Mouse (Mus musculus) spleen, postnatal 14 days (tissue): Measurements from ENCODE around the gene Dgkz.

Experiments
- DNase-seq, 2 experiments: peaks; one replicate each; pipeline ENCODE4 v3.0.0; 2021 to 2022; ENCODE audit warnings: low spot score in 2 of 2

Gene Dgkz

GRCm38 (mm10) chr2:91996006-91996405 lies 20.3 kb upstream of the Dgkz start:
- no peak for DNase-seq

DNA sequence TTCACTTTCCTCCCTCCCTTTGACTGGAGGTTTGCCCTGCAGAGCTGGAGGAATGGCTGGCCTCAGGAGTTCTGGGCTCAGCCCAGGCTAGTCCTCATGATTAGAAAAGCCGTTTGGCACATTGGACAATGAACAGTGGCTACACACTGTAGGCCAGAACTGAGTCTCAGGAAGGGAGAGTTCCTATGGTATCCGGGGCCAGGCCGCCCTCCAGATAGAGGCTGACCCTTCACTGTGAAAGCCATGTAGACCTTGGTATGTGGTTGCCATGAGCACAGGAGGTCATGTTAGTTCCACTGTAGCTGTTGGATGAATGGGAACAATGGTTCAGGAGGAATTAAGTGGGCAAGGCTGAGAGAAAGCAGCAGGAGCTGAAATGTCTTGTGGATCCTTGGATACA lies 17.7 kb upstream of the Dgkz start:
- no peak for DNase-seq

DNA sequence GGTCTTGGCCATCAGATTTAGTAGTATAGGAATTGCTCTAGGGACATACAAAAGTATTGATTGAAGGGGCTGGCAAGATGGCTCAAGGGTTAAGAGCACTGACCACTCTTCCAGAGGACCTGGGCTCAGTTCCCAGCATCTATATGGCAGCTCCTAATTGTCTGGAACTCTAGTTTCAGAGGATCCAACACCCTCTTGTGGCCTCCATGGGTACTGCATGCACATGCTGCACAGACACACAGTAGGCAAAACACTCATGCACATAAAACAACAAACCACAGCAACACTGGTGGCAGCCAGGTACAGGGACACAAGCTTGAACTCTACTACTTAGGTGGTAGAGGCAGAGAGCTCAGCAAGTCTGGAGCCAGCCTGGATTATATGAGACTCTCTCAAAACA lies 14.1 kb upstream of the Dgkz start:
- DNase-seq: no peak

DNA sequence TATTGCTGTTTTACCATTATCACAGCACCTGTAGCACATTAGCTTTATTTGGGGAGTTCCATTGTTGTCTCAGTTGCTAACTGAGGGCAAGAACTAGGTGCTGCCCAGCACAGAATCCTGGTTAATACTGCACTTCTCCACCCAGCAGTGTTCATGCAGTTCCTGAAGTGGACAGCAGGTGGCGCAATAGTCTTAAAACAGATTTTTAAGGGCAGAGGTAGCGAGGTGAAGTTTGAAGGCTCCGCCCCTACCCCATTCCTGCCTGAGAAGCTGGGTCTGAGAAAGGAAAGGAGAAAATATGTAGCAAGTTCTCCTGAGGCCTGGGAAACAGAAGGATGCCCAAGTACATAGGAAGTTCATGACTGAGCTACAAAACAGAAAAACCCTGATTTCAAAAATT lies 11.9 kb upstream of the Dgkz start:
- DNase-seq: peak; percentile 59 to 79

GRCm38 (mm10) chr2:91986071-91986470 lies 10.4 kb upstream of the Dgkz start:
- DNase-seq: no peak

DNA sequence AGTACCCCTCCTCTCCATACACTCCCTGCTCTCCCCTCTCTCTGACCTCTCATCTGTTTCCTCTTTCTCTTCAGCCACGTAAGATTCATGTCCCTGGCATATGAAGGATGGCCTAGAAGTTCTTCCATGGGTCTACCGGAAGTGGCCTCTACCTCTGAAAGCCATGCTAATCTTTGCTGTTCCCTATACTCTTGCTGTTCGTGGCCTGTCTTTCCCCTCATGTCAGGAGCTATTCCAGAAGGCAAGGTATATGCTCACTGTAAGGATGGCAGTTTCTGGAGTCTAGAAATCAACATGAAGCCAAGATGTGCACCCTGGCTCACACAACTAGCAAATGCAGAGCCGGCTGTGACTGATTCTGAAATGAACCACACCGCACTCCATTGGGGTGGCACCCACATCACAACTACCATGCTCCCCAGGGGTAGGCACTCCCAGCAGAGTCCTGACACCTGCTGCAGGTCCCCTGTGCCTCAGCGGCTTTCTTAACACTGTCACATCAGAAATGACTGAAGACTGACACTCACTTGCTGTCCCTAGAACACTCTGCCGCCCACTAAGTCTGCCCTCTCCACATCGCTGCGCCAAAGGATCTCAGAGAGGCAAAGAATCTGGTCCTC lies 9.4 kb upstream of the Dgkz start:
- no peak for DNase-seq

GRCm38 (mm10) chr2:91984439-91984838 lies 8.8 kb upstream of the Dgkz start:
- DNase-seq: peak in 1 of 2 experiments; percentile 49

GRCm38 (mm10) chr2:91980830-91981229 lies 5.2 kb upstream of the Dgkz start:
- no peak for DNase-seq

GRCm38 (mm10) chr2:91980245-91980644 lies 4.6 kb upstream of the Dgkz start:
- no peak for DNase-seq

- no peak for DNase-seq
Observed at GRCm38 (mm10) chr2:91978547-91978946, 2.9 kb upstream of the Dgkz start.

GRCm38 (mm10) chr2:91977960-91978359 lies 2.3 kb upstream of the Dgkz start:
- DNase-seq: no peak

DNA sequence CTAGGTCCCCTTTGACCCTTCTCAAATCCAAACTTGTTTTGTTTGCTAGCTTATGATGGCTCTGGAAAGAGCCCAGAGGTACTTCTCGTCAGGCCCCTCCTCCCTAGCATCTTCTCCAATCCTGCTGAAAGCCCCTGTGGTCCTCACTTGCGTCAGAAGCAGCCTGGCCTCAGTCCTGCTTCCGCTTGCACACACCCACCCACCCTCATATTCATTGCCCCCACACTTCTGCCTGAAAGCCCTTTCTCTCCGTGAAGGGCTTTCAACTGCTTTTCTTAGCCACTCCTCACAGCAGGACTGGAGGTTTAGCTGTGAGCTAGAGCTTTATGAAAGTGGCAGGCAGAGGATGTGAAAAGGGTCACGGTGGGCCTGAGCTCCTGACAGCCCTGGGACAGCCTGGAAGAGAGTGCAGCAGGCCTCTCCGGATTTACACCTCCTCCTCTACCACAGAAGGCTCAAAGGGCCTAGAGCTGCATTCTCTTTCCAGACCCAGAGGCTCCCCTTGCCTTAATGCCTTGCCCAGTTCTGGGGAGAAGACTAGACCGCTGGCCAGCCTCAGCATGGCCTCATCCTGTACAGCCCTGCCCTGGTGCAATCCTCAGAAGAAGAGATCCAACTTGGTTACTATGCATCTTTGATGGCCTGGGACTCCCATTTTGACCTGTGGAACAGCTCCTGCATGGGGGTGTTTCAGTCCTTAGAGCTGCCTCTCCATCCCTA lies 2.1 kb downstream of the Dgkz start:
- no peak for DNase-seq

DNA sequence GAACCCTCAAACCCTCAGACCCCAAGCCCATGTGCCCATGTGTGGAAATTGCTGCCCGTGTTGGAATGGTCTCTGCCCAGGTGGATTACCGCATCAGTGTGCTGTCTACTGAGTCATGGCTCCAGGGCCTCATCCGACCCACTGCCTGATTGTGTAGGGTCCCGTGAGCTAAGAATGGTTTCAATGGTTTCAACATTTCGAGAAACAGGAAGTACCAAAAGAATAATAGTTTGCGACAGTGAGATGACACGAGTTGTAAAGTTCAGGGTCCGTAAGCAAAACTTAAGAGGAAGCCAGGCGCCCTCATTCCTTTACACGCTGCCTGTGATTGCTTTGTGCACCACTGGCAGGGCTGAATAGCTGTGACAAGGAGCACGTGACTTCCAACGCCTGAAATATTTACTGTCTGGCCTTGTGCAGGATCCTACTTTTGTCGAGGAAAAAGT lies 3.5 kb downstream of the Dgkz start:
- no peak for DNase-seq

DNA sequence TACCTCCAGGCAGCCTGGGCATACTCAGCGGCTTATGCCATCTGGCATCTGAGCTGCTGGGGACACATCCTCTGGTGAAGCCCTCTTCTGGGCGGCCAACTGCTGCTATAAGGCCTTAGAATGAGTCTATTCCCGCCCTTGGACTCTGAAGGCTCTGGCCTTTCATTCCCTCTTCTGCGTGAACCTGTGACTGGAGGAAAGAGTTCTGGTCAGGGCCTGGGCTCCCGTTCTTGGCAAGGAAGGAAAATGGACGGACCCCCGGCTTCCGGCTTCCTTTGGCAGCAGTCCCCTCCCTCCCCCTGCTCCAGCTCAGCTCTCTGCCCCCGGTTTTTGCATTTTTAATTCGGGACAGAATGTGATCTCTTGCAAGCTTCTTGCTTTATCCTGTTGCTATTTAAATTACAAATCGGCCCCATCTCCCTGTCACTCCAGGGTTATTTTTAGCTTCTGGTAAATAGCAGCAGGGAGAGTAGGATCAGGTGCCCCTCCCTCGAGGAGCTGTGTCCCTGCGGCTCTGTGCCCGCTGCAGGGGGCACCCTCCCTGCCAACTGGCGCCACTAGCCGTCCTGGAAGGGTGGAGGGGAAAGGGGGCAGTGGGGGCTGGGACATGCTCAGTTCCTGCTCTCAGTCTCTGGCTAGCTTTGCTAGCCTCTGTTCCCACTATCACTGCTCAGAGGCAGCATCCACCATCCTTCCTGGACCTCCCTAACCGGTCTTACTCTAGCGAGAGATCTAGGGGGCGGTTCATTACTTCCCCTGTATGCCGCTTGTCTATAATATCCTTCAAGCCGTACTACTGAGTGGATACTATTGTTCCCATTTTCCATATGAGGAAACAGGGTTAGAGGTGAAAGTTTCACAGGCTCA lies 4.2 kb downstream of the Dgkz start:
- no peak for DNase-seq

- no peak for DNase-seq
Observed at GRCm38 (mm10) chr2:91967962-91968361, 7.7 kb downstream of the Dgkz start.

- DNase-seq: no peak
Observed at GRCm38 (mm10) chr2:91966367-91966766, 9.3 kb downstream of the Dgkz start.

GRCm38 (mm10) chr2:91965417-91965816 lies 10.2 kb downstream of the Dgkz start:
- peak; percentile 54 to 61 for DNase-seq

DNA sequence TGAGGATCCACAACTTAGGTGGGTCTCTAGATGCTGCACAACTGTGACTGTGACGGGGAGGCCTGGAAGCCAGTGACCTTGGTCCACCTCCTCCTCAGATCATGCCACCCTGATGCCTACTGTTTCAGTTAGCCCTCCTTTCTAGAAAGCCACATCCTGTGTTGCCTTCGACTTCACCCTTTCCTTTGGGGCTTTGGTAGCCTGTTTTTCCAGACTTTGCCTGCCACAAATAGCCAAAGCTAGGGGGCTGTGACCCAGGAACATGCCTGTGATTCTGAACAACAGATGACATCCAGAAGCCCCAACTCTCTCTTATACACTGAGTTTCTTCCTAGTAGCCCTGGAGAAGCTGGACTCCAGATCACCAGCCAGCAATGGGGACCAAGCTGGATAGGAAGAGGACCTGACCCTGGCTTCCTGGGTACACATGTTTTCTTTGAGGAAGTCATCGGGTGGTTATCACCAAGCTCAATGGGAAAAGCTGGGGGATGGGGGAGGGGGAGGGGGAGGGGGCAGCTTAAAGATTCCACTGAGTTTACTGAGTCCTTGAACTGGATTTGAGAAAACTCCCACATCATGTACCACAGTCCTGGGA lies 11.0 kb downstream of the Dgkz start:
- no peak for DNase-seq

- DNase-seq: peak; percentile 90 to 96
Observed at GRCm38 (mm10) chr2:91963443-91963932, 12.2 kb downstream of the Dgkz start.

GRCm38 (mm10) chr2:91962864-91963401 lies 12.7 kb downstream of the Dgkz start:
- no peak for DNase-seq

- no peak for DNase-seq
Observed at GRCm38 (mm10) chr2:91961901-91962761, 13.5 kb downstream of the Dgkz start.
